27 mouse cellular contexts compared by ENCODE assay signal in the genomic region with DNA sequence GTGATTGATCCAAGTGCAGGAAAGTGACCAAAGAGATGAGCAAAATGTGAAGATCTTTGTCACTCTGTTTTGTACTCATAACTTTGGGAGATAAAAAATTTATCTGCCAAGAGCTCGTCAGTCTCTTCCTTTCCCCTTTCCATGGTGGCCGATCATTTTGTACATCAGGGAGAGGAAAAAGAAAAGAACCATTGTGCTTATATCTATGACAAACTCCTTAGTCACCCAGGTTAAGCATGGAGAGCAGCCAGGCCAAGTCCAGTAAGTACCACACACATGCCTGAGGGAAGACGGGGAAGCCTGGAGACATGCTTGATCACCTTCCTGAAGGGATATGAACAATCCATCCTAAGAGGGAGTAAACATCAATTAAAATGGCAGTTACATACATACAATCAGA. TPM values are rescaled to one million over a fixed set of nuclear protein-coding genes. Genes with fewer than 3 reads are reported as not detected.
A peak's percentile ranks its signal among the peaks of the same experiment; 100 is the strongest.
DNase-seq lines count a peak whose midpoint lies in the region; ATAC-seq and TF ChIP-seq lines count a peak whose summit lies in the region.
"Had no signal": no experiment of that assay in that cellular context is flagged by ENCODE, and none has a peak within 500 bp of the region (broad histone marks: within the 10 kb centered on the region; RNA-seq: fewer than 3 reads in every experiment).

No protein-coding gene starts in this region.

- TF ChIP-seq CTCF in thymus, adult 2 months (IDR thresholded peaks at IDR 0.05; ENCODE audit: borderline replicate concordance, control insufficient read depth, extremely low read depth, insufficient read depth, low read length, poor library complexity) = no peak

- ATAC-seq in kidney, embryonic 15.5 days (replicated peaks; ENCODE audit: low FRiP score) = no peak
- ATAC-seq: activated CD4-positive, CD25-positive, alpha-beta regulatory T cell, adult 4 months; CD4-positive, CD25-positive, alpha-beta regulatory T cell, adult 4 months; Patski had no signal

- H3K9ac ChIP-seq in kidney, embryonic 15.5 days = no peak overlapping the region

- no peak overlapping the region for H3K27ac ChIP-seq in thymus, adult 2 months (ENCODE audit: control insufficient read depth, insufficient read depth, low read length)
- H3K27ac ChIP-seq in kidney, embryonic 15.5 days = no peak overlapping the region

- 94% methylated on average over 3 of the region's 3 CpGs for WGBS in thymus, adult 2 months
- 74% methylated on average over 3 of the region's 3 CpGs for WGBS in kidney, embryonic 15.5 days

- no peaks in the 10 kb centered on the region for H3K4me1 ChIP-seq in thymus, adult 2 months (replicated peaks; ENCODE audit: control insufficient read depth, insufficient read depth, low read length)
- H3K4me1 ChIP-seq in kidney, embryonic 15.5 days = no peaks in the 10 kb centered on the region

- no peaks in the 10 kb centered on the region for H3K36me3 ChIP-seq in thymus, adult 2 months (ENCODE audit: control insufficient read depth, insufficient read depth, low read length)
- no peaks in the 10 kb centered on the region for H3K36me3 ChIP-seq in kidney, embryonic 15.5 days
- H3K36me3 ChIP-seq: G1E had no signal

- no peaks in the 10 kb centered on the region for H3K9me3 ChIP-seq in kidney, embryonic 15.5 days (replicated peaks)

- H3K4me3 ChIP-seq in thymus, adult 2 months (ENCODE audit: control insufficient read depth, insufficient read depth, low read length) = no peak overlapping the region
- no peak overlapping the region for H3K4me3 ChIP-seq in kidney, embryonic 15.5 days (replicated peaks)

- no peaks in the 10 kb centered on the region for H3K27me3 ChIP-seq in thymus, adult 2 months (ENCODE audit: control insufficient read depth, insufficient read depth, low read length)
- no peaks in the 10 kb centered on the region for H3K27me3 ChIP-seq in kidney, embryonic 15.5 days
- H3K27me3 ChIP-seq: CH12.LX had no signal

- no peak for TF ChIP-seq POLR2A in thymus, adult 2 months (IDR thresholded peaks at IDR 0.05; ENCODE audit: control insufficient read depth, extremely low read depth, insufficient read depth, low read length, poor library complexity)

- DNase-seq in 3T3-L1 (ENCODE audit: low read depth, low spot score) (peak; percentile 75), NIH3T3 (ENCODE audit: low read depth) (peak; percentile 40)
- DNase-seq in Muller cell, postnatal 12 days (ENCODE audit: inconsistent ontology term) = peak; percentile 53
- DNase-seq in thymus, adult 2 months = no peak
- no peak for DNase-seq in adrenal gland, postnatal 25 days
- DNase-seq: adrenal gland, adult 2 months; adrenal gland, adult 8-10 months; adrenal gland, postnatal 10 days; adrenal gland, postnatal 14 days; adrenal gland, postnatal 36 days; B cell, adult 2 months; cerebellum, adult 11 months; cerebellum, adult 11-12 months; cerebellum, adult 18-20 months; cerebellum, adult 2 months; cerebellum, adult 8-10 months; cerebellum, adult 9-10 months; cerebellum, adult 9-11 months had no signal

- no peak overlapping the region for H3K4me2 ChIP-seq in kidney, embryonic 15.5 days

RNA-seq across cellular contexts. Expression of gene Myh4, which starts 13.4 kb away (rescaled TPM):
- 0.04 and 0.19 TPM in 2 replicates for polyA plus RNA-seq in thymus, adult 2 months (2012; rRNA removed)
- 0.17 TPM in 1 of 2 replicates, not detected in the other for polyA plus RNA-seq in kidney, embryonic 15.5 days (2015; fragmentation: Nextera tagmentation; extraction: Ambion mirVana)
- 0.33 TPM in 1 of 2 replicates, not detected in the other for total RNA-seq in adrenal gland, postnatal 25 days (2021)
- total RNA-seq: adrenal gland, adult 2 months; adrenal gland, adult 8-10 months; adrenal gland, postnatal 36 days; G1E; MEL had no signal
- polyA plus RNA-seq: adrenal gland, adult 2 months; C2C12; CD4-positive, CD25-positive, alpha-beta regulatory T cell, adult 4 months; cerebellum, adult 2 months; G1E; Patski had no signal

RNA-seq across cellular contexts. Expression of gene Myh1, which starts 24.6 kb away (rescaled TPM):
- 0.04 and 0.09 TPM in 2 replicates for polyA plus RNA-seq in thymus, adult 2 months (2012; rRNA removed)
- 0.10 and 0.17 TPM in 2 replicates for polyA plus RNA-seq in kidney, embryonic 15.5 days (2015; fragmentation: Nextera tagmentation; extraction: Ambion mirVana)
- 0.12 TPM in 1 of 2 replicates, not detected in the other for total RNA-seq in adrenal gland, postnatal 25 days (2021)
- total RNA-seq: G1E, MEL had no signal
- polyA plus RNA-seq: activated CD4-positive, CD25-positive, alpha-beta regulatory T cell, adult 4 months; adrenal gland, adult 2 months; CD4-positive, CD25-positive, alpha-beta regulatory T cell, adult 4 months; cerebellum, adult 2 months; G1E; Patski had no signal

RNA-seq across cellular contexts. Expression of gene Myh8, which starts 52.5 kb away (rescaled TPM):
- 0.03 and 0.04 TPM in 2 replicates for polyA plus RNA-seq in thymus, adult 2 months (2012; rRNA removed)
- polyA plus RNA-seq in kidney, embryonic 15.5 days (2015; fragmentation: Nextera tagmentation; extraction: Ambion mirVana) = 6.6 and 20.3 TPM in 2 replicates
- total RNA-seq in adrenal gland, postnatal 25 days (2021) = not detected in 2 replicates
- total RNA-seq: adrenal gland, adult 2 months; adrenal gland, adult 8-10 months; adrenal gland, postnatal 14 days; adrenal gland, postnatal 36 days; MEL had no signal
- polyA plus RNA-seq: adrenal gland, adult 2 months; C2C12; CD4-positive, CD25-positive, alpha-beta regulatory T cell, adult 4 months; G1E; Patski had no signal

RNA-seq across cellular contexts. Expression of gene Myh2, which starts 53.6 kb away (rescaled TPM):
- polyA plus RNA-seq in thymus, adult 2 months (2012; rRNA removed) = 0.03 TPM in 1 of 2 replicates, not detected in the other
- polyA plus RNA-seq in kidney, embryonic 15.5 days (2015; fragmentation: Nextera tagmentation; extraction: Ambion mirVana) = 0.03 TPM in 1 of 2 replicates, not detected in the other
- not detected in 2 replicates for total RNA-seq in adrenal gland, postnatal 25 days (2021)
- total RNA-seq: adrenal gland, adult 2 months; adrenal gland, adult 8-10 months; adrenal gland, postnatal 14 days; ES-E14; MEL had no signal
- polyA plus RNA-seq: activated CD4-positive, CD25-positive, alpha-beta regulatory T cell, adult 4 months; adrenal gland, adult 2 months; C2C12; CD4-positive, CD25-positive, alpha-beta regulatory T cell, adult 4 months; cerebellum, adult 2 months; G1E; Patski had no signal

Comparison
In these comparisons a context has a peak if more than half of its experiments do, and no peak if none do; other contexts are left out.
1. DNase-seq: peak in 3T3-L1 (single experiment), Muller cell, postnatal 12 days (single experiment) and NIH3T3 (single experiment); none in thymus, adult 2 months (single experiment) and adrenal gland, postnatal 25 days (single experiment).